Mouse (Mus musculus) neural tube, embryonic 12.5 days (tissue): ENCODE measurements around the gene Cpvl. TPM values are rescaled to one million over a fixed set of nuclear protein-coding genes. Genes with fewer than 3 reads are reported as not detected.

Experiments
- ATAC-seq: fragments of 200-750 bp; cut with Nextera tagmentation; 2 replicates; pipeline ENCODE4 v1.8.0; 2017; ENCODE audit warnings: low read depth, mild to moderate bottlenecking, moderate TSS enrichment, moderate library complexity; ENCODE audit not compliant: low FRiP score
- H3K27ac ChIP-seq: fragments of 300-500 bp; sonication (generic); 2 replicates; pipeline ENCODE4 v1.5.1; 2016
- H3K27me3 ChIP-seq: fragments of 300-500 bp; sonication (generic); replicated peaks from 2 replicates; pipeline ENCODE4 v1.6.1; 2016; ENCODE audit warnings: mild to moderate bottlenecking
- H3K36me3 ChIP-seq: fragments of 300-500 bp; sonication (generic); 2 replicates; pipeline ENCODE4 v1.6.1; 2016; ENCODE audit warnings: mild to moderate bottlenecking
- H3K4me1 ChIP-seq: fragments of 300-500 bp; sonication (generic); 2 replicates; pipeline ENCODE4 v1.6.1; 2016
- H3K4me2 ChIP-seq: fragments of 300-500 bp; sonication (generic); replicated peaks from 2 replicates; pipeline ENCODE4 v1.6.1; 2016; ENCODE audit warnings: mild to moderate bottlenecking
- H3K4me3 ChIP-seq: fragments of 300-500 bp; sonication (generic); 2 replicates; pipeline ENCODE4 v1.5.1; 2016
- H3K9ac ChIP-seq: fragments of 300-500 bp; sonication (generic); 2 replicates; pipeline ENCODE4 v1.6.1; 2016; ENCODE audit warnings: mild to moderate bottlenecking
- H3K9me3 ChIP-seq: fragments of 300-500 bp; sonication (generic); 2 replicates; pipeline ENCODE4 v1.6.1; 2016; ENCODE audit warnings: mild to moderate bottlenecking
- WGBS: fragments of 180-500 bp; shearing (Covaris S2); methylation state at CpG from one replicate; pipeline ENCODE4 v1.1.7; 2016; 5-methylcytosine and 5-hydroxymethylcytosine counted together
- polyA plus RNA-seq: library from polyadenylated mRNA; unstranded; fragments of >200 nt; fragmentation: Nextera tagmentation; extraction: Ambion mirVana; gene quantifications from 2 replicates; pipeline ENCODE4 v1.2.1, GENCODE M21; 2016

The Cpvl gene
- polyA plus RNA-seq, 1 experiment from 2014 or later: not detected

DNA sequence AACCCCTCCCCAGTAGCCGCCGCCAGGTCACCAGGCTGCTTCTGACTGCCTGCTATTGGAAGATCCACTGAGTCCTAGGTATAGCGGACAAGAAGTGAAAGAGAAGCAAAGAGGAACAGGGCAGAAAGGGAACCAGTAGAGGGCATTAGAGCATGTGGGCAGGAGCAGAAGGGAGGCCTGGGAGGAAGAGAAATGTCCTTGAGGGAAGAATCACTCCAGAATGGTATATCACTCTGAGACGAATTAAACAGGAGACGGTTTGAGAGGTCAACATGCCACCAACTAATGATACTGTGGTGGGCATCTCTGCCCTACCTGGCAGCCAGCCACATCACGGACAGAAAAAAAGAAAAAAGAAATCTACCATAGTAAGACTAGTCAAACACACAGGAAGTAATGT, 9.9 kb downstream of the Cpvl start:
- Histone ChIP-seq H3K36me3 (no peaks in the 10 kb centered on the region), H3K4me2 (no peak overlapping the region), H3K27ac (no peak overlapping the region), H3K9me3 (no peaks in the 10 kb centered on the region), H3K4me1 (peaks cover 13% of the 10 kb centered on the region; the same call in 1 of the 2 replicates), H3K9ac (no peak overlapping the region), H3K27me3 (no peaks in the 10 kb centered on the region), H3K4me3 (no peak overlapping the region)
- WGBS: 81% methylated on average over 6 of the region's 6 CpGs
- ATAC-seq: no peak

DNA sequence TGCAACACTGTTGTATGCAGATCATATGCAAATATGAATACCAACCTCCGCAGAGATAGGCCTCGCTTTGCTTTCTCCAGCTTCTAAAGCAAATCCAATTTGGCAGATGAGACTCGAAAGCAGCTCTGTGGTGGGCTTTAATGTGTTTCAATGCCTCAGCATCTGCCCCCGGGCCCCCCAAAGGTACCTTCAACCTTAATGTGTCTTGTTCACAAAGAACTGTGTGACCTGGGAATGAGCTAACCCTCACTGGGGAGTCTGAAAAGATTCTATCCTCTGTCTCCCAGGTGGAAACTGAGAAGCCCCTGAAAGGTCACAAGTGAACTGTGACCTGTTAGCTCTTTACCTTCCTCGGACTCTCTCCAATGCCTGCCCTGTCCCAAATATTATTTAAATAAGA, 11.9 kb downstream of the Cpvl start:
- H3K9ac ChIP-seq: no peak overlapping the region
- peaks cover 10% of the 10 kb centered on the region; the same call in 1 of the 2 replicates for H3K4me1 ChIP-seq
- H3K27ac ChIP-seq: no peak overlapping the region
- ATAC-seq: no peak
- no peaks in the 10 kb centered on the region for H3K27me3 ChIP-seq
- H3K36me3 ChIP-seq: no peaks in the 10 kb centered on the region
- WGBS: 72% methylated on average over 5 of the region's 5 CpGs
- H3K9me3 ChIP-seq: no peaks in the 10 kb centered on the region
- H3K4me2 ChIP-seq: no peak overlapping the region
- H3K4me3 ChIP-seq: no peak overlapping the region

DNA sequence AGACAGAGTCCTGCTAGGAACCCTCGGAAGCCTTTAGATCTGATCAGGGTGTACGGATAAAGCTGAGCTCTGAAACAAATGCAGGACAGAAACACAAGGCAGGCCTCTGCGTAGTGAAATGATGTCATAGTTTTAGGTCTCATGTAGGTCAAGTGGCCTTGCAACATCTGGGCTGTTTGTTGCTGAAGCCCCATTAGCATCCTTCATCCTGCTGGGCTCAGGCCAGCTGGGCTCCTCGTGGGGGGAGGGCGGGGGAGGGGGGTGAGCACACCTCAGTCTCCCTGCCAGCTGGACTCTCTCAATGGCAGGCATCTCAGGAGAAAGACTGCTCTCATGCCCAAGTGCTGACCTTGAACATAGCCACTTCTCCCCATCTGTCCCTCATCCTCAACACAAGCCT, 12.6 kb downstream of the Cpvl start:
- no peak for ATAC-seq
- H3K27ac ChIP-seq: no peak overlapping the region

DNA sequence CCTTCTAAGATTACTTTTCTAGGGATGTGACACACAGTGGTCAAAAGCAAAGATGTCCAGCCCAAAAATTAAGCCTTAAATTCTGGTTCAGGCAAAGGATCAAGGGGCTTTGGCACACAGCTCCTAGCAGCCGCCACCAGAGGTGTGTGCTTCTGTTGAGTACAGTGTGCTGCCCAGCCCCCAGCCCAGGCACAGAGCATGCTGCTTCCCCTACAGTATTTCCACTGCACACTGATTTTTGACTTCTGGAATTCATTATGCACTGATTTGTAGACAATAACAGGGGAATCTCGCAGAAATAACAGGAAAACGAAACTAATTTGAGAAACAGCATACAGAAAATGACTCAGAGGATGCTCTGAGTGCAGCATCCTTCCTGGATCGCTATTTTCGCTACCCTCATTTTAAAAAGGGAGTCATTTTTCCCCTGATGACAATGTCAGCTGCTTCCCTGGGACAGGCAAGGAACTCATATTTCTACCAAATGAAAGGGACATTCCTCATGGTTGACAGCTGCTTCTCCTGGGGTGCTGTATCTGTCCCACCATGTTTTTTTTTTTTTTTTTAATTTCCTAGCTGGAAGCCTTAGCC, 14.5 kb downstream of the Cpvl start:
- Histone ChIP-seq H3K4me1 (peaks cover 6% of the 10 kb centered on the region; the same call in 1 of the 2 replicates), H3K36me3 (no peaks in the 10 kb centered on the region), H3K9me3 (no peaks in the 10 kb centered on the region), H3K9ac (no peak overlapping the region), H3K27me3 (no peaks in the 10 kb centered on the region), H3K27ac (no peak overlapping the region), H3K4me2 (no peak overlapping the region), H3K4me3 (no peak overlapping the region)
- 73% methylated on average over 5 of the region's 5 CpGs for WGBS
- ATAC-seq: no peak

More for the DNA sequence above, 12.6 kb downstream of the Cpvl start:
- 47% methylated on average over 5 of the region's 5 CpGs for WGBS
- H3K9ac ChIP-seq: no peak overlapping the region
- no peaks in the 10 kb centered on the region for H3K27me3 ChIP-seq
- H3K9me3 ChIP-seq: no peaks in the 10 kb centered on the region
- H3K36me3 ChIP-seq: no peaks in the 10 kb centered on the region
- H3K4me2 ChIP-seq: no peak overlapping the region
- H3K4me1 ChIP-seq: peaks cover 10% of the 10 kb centered on the region; the same call in 1 of the 2 replicates
- H3K4me3 ChIP-seq: no peak overlapping the region

- WGBS: 85% methylated on average over 1 of the region's 1 CpGs
Observed at GRCm38 (mm10) chr6:53962006-53962405, 16.5 kb downstream of the Cpvl start.

DNA sequence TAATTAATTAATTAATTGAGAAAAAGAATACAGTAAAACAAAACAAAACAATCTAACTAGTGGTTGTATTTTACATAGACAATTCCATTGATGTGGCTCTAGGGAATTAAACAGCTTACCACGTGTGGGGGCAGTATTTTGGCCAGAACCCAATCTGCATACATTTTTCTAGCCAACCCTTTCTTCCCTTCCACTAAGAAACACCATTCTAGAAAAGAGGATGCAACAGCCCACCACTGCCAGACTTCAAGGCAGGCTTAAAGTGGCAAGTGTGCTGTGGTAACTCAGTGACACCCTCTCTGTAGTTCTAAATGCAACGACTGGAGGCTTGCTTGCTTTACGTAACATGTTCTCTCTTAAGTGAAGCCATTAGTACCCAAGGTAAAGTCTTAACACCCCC, 18.6 kb downstream of the Cpvl start:
- Histone ChIP-seq H3K9me3 (no peaks in the 10 kb centered on the region), H3K4me3 (no peak overlapping the region), H3K27ac (no peak overlapping the region), H3K9ac (no peak overlapping the region), H3K36me3 (no peaks in the 10 kb centered on the region), H3K27me3 (no peaks in the 10 kb centered on the region), H3K4me1 (no peaks in the 10 kb centered on the region), H3K4me2 (no peak overlapping the region)
- WGBS: 76% methylated on average over 3 of the region's 3 CpGs
- ATAC-seq: no peak

More at GRCm38 (mm10) chr6:53962006-53962405, 16.5 kb downstream of the Cpvl start:
- Histone ChIP-seq H3K4me2 (no peak overlapping the region), H3K27ac (no peak overlapping the region), H3K4me1 (peaks cover 5% of the 10 kb centered on the region; the same call in 1 of the 2 replicates), H3K9me3 (no peaks in the 10 kb centered on the region), H3K9ac (no peak overlapping the region), H3K27me3 (no peaks in the 10 kb centered on the region), H3K36me3 (no peaks in the 10 kb centered on the region), H3K4me3 (no peak overlapping the region)
- ATAC-seq: no peak

GRCm38 (mm10) chr6:53958321-53958720, 20.1 kb downstream of the Cpvl start:
- Histone ChIP-seq H3K27ac (no peak overlapping the region), H3K4me2 (peak overlapping the region; percentile 44), H3K4me3 (no peak overlapping the region), H3K9me3 (no peaks in the 10 kb centered on the region), H3K36me3 (no peaks in the 10 kb centered on the region), H3K4me1 (no peaks in the 10 kb centered on the region), H3K27me3 (no peaks in the 10 kb centered on the region), H3K9ac (no peak overlapping the region)
- 14% methylated on average over 7 of the region's 7 CpGs for WGBS
- peak; percentile 56; the same call in 1 of the 2 replicates for ATAC-seq

DNA sequence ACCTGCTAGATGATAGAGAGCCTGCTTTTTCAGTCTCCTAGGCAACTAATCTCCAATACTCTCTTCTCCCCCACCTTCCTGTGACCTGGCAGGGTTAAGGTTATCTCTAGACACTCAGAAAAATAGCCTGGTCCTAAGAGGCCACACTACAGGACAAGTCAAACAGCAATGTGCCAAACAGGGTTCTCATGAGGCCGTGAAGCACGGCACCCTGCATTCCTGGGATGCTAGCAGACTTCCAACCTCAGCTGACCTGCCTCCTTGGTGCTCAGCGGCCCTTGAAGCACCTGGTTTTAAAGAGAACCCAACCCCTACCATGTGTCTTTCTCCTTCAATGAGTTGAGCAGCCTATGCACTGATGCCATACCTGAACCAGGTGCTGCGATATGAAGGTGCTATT, 22.0 kb downstream of the Cpvl start:
- Histone ChIP-seq H3K27me3 (no peaks in the 10 kb centered on the region), H3K4me3 (no peak overlapping the region), H3K27ac (no peak overlapping the region), H3K4me2 (no peak overlapping the region), H3K9me3 (no peaks in the 10 kb centered on the region), H3K4me1 (peaks cover under 1% of the 10 kb centered on the region; the same call in 1 of the 2 replicates), H3K9ac (no peak overlapping the region), H3K36me3 (no peaks in the 10 kb centered on the region)
- 88% methylated on average over 4 of the region's 4 CpGs for WGBS
- no peak for ATAC-seq

- H3K9ac ChIP-seq: no peak overlapping the region
- 84% methylated on average over 2 of the region's 2 CpGs for WGBS
- H3K4me2 ChIP-seq: no peak overlapping the region
- H3K4me3 ChIP-seq: no peak overlapping the region
- peaks cover 7% of the 10 kb centered on the region; the same call in 1 of the 2 replicates for H3K4me1 ChIP-seq
- ATAC-seq: no peak
- no peak overlapping the region for H3K27ac ChIP-seq
- H3K27me3 ChIP-seq: no peaks in the 10 kb centered on the region
- no peaks in the 10 kb centered on the region for H3K9me3 ChIP-seq
- H3K36me3 ChIP-seq: no peaks in the 10 kb centered on the region
Observed at GRCm38 (mm10) chr6:53955846-53956245, 22.6 kb downstream of the Cpvl start.

DNA sequence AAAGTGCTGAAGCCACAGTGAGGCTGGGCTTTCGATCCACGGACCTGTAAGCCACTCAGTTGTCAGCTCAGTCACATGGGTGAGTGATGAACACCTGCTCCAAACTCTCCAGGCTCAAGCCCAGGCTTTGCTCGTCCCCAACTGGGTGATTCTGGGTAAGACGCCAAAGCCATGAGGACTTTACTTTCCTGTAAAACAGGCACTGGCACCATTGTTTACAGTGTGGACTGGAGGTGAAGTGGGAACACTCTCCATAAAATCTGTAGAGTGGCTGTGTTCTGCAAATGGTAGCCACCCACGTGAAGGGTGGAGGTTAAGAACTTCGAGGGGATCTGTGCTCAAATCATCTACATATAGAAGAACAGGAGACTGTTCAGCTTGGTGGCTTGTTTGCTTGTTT, 23.2 kb downstream of the Cpvl start:
- WGBS: 73% methylated on average over 6 of the region's 6 CpGs
- Histone ChIP-seq H3K36me3 (no peaks in the 10 kb centered on the region), H3K9ac (no peak overlapping the region), H3K27me3 (no peaks in the 10 kb centered on the region), H3K4me1 (peaks cover 13% of the 10 kb centered on the region; the same call in 1 of the 2 replicates), H3K27ac (no peak overlapping the region), H3K9me3 (no peaks in the 10 kb centered on the region), H3K4me3 (no peak overlapping the region), H3K4me2 (no peak overlapping the region)
- no peak for ATAC-seq

DNA sequence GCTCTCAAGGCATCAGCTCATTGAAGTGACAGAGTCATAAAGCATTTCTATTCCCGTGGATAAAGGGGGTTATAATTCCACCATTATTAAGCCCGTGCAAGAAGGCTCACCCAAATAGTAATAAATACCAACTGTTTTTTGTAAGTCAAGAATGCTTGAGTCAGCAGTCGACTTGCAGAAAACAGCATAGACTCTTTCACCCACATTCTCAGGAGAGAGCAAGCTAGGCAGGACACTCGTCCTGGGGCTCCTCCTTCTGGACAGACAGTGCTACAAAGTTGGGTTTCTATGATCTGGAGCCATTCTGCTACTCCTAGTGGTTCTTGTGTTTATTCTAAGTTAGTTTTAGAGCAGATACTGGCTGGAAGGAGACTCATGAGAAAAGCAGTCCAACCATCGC, 24.4 kb downstream of the Cpvl start:
- H3K4me1 ChIP-seq: peaks cover 13% of the 10 kb centered on the region; the same call in 1 of the 2 replicates
- H3K36me3 ChIP-seq: no peaks in the 10 kb centered on the region
- H3K27me3 ChIP-seq: no peaks in the 10 kb centered on the region
- H3K9me3 ChIP-seq: no peaks in the 10 kb centered on the region
- WGBS: 27% methylated on average over 5 of the region's 5 CpGs
- ATAC-seq: no peak
- no peak overlapping the region for H3K4me3 ChIP-seq
- H3K9ac ChIP-seq: no peak overlapping the region
- H3K4me2 ChIP-seq: no peak overlapping the region
- H3K27ac ChIP-seq: no peak overlapping the region

GRCm38 (mm10) chr6:53953348-53953747, 25.1 kb downstream of the Cpvl start:
- ATAC-seq: no peak
- 86% methylated on average over 6 of the region's 6 CpGs for WGBS
- no peaks in the 10 kb centered on the region for H3K36me3 ChIP-seq

GRCm38 (mm10) chr6:53951421-53951820, 27.1 kb downstream of the Cpvl start:
- H3K4me3 ChIP-seq: no peak overlapping the region
- H3K4me1 ChIP-seq: peaks cover 13% of the 10 kb centered on the region; the same call in 1 of the 2 replicates
- H3K27ac ChIP-seq: no peak overlapping the region
- no peak overlapping the region for H3K4me2 ChIP-seq
- H3K9me3 ChIP-seq: no peaks in the 10 kb centered on the region
- ATAC-seq: no peak
- H3K36me3 ChIP-seq: no peaks in the 10 kb centered on the region
- no peaks in the 10 kb centered on the region for H3K27me3 ChIP-seq
- no peak overlapping the region for H3K9ac ChIP-seq
- WGBS: 77% methylated on average over 4 of the region's 4 CpGs

More at GRCm38 (mm10) chr6:53953348-53953747, 25.1 kb downstream of the Cpvl start:
- H3K9ac ChIP-seq: no peak overlapping the region
- H3K4me3 ChIP-seq: no peak overlapping the region
- H3K4me1 ChIP-seq: peaks cover 13% of the 10 kb centered on the region; the same call in 1 of the 2 replicates
- H3K4me2 ChIP-seq: no peak overlapping the region
- no peaks in the 10 kb centered on the region for H3K27me3 ChIP-seq
- no peaks in the 10 kb centered on the region for H3K9me3 ChIP-seq
- no peak overlapping the region for H3K27ac ChIP-seq
